Mouse (Mus musculus) frontal cortex, adult (tissue): Measurements from ENCODE around the gene Ptgir.
A peak's percentile ranks its signal among the peaks of the same experiment; 100 is the strongest.

Experiments
- ATAC-seq: cut with Nextera tagmentation; 2 replicates; pipeline ENCODE4 v1.9.2; 2017; ENCODE audit warnings: mild to moderate bottlenecking, moderate library complexity, mixed read lengths; ENCODE audit not compliant: low TSS enrichment

Ptgir gene

GRCm38 (mm10) chr7:16916342-16917265 lies 10.3 kb downstream of the Ptgir start:
- no peak for ATAC-seq

GRCm38 (mm10) chr7:16917447-16917846 lies 11.2 kb downstream of the Ptgir start:
- ATAC-seq: no peak

GRCm38 (mm10) chr7:16918014-16918413 lies 11.7 kb downstream of the Ptgir start:
- ATAC-seq: peak; percentile 17

DNA sequence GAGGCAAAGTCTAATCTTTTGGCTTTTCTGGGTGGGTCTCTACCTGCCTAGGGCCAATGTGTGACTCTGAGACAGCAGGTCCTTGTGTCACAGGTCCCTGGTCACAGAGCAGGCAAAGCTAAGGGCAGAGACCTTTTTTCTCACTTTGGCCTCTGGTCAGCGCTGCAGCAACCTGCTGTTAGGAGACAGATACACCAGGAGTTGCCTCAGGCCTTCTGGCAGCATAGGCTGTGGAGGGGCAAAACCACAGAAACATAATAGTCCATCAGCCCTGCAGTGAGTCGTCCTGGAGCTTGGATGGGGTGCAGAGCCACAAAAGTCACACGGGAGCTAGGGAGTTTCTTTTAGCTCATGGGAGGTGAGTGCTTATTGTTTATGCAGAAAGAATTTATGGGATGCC lies 12.4 kb downstream of the Ptgir start:
- no peak for ATAC-seq

- ATAC-seq: no peak
Observed at GRCm38 (mm10) chr7:16919395-16920149, 13.3 kb downstream of the Ptgir start.

DNA sequence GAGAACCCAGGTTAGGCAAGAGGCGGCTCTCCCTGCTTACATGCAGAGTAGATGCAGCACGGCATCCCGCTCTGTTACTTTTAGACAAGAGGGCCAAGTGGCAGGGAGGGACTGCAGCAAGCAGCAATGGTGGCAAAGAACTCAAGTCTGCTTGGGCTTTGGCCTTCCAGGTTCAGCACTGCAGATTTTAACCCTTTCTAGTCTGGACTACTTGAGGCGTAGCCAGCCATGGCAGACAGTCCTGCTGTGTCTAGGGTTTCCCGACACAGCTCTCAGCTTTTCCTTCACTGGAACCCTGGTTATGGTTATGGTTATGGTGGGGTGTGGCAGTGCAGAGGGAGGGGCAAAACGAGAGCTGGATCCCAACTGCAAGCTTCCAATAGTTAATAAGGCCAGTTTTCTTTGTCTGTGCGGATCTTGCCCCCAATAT lies 13.9 kb downstream of the Ptgir start:
- no peak for ATAC-seq

GRCm38 (mm10) chr7:16920818-16921791 lies 14.8 kb downstream of the Ptgir start:
- no peak for ATAC-seq

DNA sequence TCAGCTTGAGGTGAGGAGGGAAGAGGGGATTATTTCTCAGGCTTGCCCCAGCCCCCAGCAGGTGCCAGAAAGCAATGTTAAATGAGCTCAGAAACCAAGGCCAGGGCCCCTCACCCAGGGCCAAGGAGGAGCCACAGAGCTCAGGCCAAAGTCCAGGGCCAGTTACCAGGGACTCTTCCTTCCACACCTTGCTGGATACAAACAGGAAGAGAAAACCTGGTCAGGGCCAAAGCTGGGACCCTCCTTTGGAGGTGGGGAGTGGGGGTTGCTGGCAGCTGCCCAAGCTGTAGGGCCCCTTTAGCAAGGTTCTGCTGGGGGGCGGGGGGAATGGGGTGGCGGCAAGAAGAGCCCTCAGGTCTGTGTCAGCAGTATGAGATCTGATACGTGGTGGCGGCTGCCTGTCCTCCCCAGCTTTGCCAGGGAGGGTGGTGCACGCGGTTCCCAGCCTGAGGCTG lies 15.6 kb downstream of the Ptgir start:
- no peak for ATAC-seq

GRCm38 (mm10) chr7:16922360-16922973 lies 16.2 kb downstream of the Ptgir start:
- ATAC-seq: 0 out of 2 replicates have a peak, but pooled peaks have one; percentile 4

DNA sequence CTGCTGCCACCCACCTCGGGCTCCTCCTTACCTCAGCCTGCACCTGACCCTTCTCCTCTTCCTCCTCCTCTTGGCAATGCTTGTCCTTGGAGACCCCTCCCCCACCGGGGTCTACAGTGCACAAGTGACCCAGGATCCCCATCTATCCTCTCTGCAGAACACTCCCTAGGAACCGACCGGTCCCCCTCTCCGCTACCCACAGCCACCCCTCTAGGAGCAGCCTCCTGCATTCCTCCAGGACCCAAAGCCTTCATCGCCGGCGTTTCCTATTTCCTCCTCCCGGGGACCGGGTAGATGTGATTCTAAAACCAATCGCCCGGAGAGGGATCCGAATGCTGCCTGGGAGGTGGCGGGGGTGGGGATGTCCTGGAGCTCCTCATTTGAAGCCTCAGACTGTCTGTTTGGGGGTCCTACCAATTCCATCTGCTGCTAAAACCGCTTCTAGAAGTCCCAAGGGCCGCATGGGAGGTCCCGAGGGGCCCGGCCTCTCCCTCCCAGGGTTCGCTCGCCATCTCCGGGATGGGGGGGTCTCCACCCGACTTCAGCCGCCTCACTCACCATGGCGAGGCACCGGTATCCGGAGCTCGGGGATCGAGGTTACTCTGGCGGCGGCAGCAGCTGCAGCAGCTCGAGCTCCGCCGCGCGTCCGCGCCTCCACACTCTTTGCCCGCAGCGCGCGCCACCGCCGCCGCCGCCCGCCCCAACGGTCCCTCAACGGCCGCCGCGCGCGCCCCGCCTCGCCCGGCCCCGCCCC lies 17.2 kb downstream of the Ptgir start:
- peak; percentile 0; the same call in 1 of the 2 replicates for ATAC-seq

DNA sequence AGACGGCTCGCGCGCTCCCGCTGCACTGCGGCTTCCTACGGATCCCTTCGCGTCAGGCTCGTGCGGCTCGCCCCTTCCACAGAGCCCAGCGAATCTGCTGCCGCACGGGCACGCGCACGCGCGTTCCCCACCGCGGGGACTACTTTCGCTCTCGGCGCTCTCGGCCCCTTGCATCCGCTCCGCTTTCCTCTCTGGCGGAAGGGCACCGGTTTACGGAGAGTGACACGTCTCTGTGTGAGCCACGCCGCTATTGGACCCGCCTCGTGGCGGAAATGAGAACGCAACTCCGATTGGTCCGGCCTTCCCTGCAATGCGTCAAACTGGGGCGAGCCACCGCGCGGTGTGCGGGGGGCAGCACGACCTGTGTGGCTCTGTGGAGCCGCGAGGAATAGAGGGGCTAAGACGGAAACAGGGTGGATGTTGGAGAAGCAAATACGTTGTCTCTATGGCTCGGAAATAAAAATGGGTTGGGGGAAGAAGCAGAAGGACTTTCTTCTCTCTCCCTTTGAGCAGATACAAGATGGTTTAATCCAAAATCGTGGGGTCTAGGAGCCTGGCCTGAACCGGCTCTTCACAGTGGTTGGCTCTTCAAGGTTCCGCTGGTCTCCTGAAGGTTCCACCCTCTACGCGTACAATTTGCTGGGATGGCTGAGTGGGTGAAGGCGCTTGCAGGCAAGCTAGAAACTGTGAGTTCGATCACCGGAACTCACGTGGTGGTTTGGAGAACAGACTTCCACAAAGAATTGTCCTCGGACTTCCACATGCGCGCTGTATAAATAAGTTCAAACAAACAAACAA lies 17.9 kb downstream of the Ptgir start, which contains the start of gene Calm3:
Gene Calm3, minus strand, starts transcription at position 78 of the 798 bp plus-strand sequence.
- peak; percentile 68 for ATAC-seq

DNA sequence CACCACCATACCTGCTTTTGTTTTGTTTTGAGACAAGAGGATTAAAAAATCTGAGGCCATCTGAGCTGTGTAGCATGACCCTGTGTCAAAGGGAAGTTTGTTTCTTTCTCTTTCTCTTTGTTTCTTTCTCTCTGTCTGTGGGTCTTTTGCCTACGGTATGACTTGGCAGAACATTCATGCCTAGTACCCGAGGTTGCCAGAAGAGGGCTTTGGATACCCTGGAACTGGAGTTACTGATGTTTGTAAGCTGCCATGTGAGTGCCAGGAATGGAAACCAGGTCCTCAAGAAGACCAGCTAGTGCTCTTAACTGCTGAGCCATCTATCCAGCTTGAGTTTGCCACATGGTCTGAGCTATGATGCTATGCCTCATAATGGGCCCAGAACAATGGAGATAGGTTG lies 22.1 kb downstream of the Ptgir start:
- ATAC-seq: no peak

DNA sequence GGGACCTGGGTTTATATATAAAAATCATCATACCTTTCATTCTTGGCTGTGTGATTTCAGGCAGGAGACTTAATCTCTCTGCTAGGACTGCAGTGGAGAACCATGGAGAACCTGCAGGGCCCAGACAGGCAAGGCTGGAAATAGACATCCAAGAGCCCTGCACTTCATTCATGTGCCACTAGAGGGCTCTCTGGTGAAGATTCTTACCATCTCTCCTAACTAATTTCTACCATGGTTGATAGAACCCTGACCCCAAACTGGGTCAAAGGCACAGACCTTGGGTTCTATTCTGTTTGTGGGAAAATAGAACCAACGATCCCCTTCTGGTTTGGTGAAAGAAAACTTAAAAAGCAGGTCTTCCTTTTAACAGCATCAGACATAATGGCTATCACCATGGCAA lies 24.6 kb downstream of the Ptgir start:
- ATAC-seq: peak; percentile 55; the same call in 1 of the 2 replicates

DNA sequence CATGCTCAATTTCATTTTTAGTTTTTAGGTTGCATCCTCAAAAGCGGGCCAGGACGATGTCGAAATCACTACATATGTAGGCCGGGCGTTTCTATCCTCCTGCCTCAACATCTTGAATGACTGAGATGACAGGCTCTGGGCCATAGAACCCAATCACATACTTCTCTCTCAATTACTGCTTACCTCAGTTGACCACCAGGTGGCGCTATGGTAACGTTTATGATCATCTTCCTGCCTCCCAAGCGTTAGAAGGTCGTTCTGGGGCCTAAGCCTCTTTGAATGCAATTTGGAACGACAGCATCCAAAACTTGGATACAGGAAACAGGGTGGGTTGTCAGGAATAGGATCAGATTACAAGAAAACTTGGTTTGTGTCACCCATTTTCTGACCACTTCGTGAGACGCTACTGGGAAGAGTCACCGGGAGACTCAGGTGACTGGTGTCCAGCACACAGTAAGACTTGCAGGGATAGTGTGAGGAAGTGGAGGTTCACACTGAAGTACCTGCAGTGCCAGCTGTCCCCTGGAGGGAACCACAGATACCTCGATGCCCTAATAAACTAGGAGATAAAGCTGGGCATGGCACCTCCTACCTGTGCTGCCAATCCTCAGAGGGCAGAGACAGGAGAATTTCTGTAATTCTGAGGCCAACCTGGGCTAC lies 25.8 kb downstream of the Ptgir start:
- ATAC-seq: peak; percentile 76

GRCm38 (mm10) chr7:16932704-16933577 lies 26.7 kb downstream of the Ptgir start:
- no peak for ATAC-seq

- no peak for ATAC-seq
Observed at GRCm38 (mm10) chr7:16937312-16937711, 31.0 kb downstream of the Ptgir start.

- ATAC-seq: peak; percentile 53
Observed at GRCm38 (mm10) chr7:16938117-16938791, 32.0 kb downstream of the Ptgir start.
